Mouse (Mus musculus) bone marrow, adult 2 months (tissue): ENCODE data around the gene Mef2c.

Experiments used
- CTCF ChIP-seq: fragments of 200-500 bp; IDR thresholded peaks from 2 replicates; pipeline ENCODE4 v1.5.1; 2011; ENCODE audit warnings: low read length, control low read depth; ENCODE audit not compliant: control insufficient read depth, insufficient read depth
- POLR2A ChIP-seq: fragments of 200-500 bp; IDR thresholded peaks from 2 replicates; pipeline ENCODE4 v1.6.1; 2011; ENCODE audit warnings: low read depth, mild to moderate bottlenecking, control low read depth, low read length, borderline replicate concordance; ENCODE audit not compliant: control insufficient read depth

GRCm38 (mm10) chr13:83573327-83573726 lies 69.5 kb downstream of the Mef2c start:
- TF ChIP-seq POLR2A (no peak), CTCF (no peak)
